Mouse (Mus musculus): Measurements from ENCODE around the gene Auts2. TPM values are rescaled to one million over a fixed set of nuclear protein-coding genes. Genes with fewer than 3 reads are reported as not detected.

Gene Auts2
- total RNA-seq, 2 experiments from 2014 or later, result 103 to 156 TPM

GRCm38 (mm10) chr5:131712441-131712840, 830.7 kb downstream of the Auts2 start:
- no peak for DNase-seq (ENCODE audit: extremely low spot score in 1 of 2, low spot score in 1 of 2)

GRCm38 (mm10) chr5:131711474-131712129, 831.5 kb downstream of the Auts2 start:
- no peak for DNase-seq (ENCODE audit: extremely low spot score in 1 of 2, low spot score in 1 of 2)

GRCm38 (mm10) chr5:131710735-131711473, 832.2 kb downstream of the Auts2 start:
- no peak for DNase-seq (ENCODE audit: extremely low spot score in 1 of 2, low spot score in 1 of 2)

- DNase-seq (ENCODE audit: extremely low spot score in 1 of 2, low spot score in 1 of 2), result no peak
Observed at GRCm38 (mm10) chr5:131707471-131707870, 835.7 kb downstream of the Auts2 start.

DNA sequence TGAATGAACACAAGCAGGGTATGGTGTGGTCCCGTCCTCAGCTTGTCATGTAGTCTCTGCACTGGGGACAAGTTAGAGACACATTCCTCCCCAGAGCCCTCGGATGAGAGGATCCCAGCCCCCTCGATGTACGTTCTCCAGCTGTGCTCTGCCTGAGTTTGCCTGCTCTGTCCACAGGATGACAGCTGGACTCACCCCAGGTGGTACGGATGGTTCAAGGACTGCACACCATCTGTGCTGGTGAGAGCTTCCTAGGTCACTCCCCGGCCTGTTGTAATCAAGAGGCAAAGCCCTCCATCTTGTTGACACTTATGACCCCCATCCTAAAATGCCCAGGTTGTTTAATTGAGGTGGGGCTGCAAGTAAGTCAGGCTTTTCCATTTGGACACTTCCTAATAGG, 839.4 kb downstream of the Auts2 start:
- DNase-seq (ENCODE audit: extremely low spot score in 1 of 2, low spot score in 1 of 2), result no peak

DNA sequence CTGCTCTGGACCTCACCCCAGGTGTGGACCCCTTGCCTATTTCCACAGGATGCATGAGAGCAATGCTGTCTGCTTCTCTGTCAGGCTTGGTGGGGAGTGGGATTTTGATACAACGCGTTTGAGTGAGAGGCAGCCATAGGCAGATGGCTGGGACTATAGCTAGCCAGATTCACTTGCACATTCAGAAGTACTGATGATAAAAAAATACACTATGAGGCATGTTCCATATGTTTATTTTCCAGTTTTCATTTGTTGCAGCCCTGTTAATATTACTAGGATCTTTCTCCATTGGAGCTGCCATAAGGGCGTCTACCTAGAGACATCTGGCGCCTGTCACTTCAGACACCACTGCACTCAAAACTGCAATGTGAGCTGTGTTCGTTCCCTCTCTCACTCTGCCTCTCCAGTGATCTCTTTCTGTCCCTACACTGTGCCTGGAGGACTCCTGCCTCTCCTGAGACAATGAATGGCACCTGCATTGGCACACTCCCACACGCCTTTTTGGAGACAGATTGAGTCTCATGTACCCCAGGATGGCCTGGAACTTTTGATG, 840.2 kb downstream of the Auts2 start:
- DNase-seq (ENCODE audit: extremely low spot score in 1 of 2, low spot score in 1 of 2), result no peak

GRCm38 (mm10) chr5:131698900-131699299, 844.2 kb downstream of the Auts2 start:
- DNase-seq (ENCODE audit: extremely low spot score in 1 of 2, low spot score in 1 of 2), result no peak

DNA sequence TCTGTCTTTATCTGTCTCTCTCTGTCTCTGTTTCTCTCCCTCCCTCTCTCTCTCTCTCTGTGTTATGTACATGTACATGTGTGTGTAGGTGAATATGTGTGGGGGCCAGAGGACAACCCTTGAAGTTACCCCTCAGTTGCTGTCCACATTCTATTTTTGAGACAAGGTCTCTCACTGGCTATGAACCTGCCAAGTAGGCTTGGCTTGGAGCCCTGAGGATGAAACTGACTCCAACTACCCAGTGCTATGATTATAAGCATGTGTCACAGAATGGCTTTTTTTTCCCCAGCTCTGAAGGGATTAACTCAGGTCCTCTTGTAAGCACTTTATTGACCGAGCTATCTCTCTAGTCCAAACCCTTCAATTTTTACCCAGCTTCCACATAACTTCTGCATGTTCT, 852.4 kb downstream of the Auts2 start:
- no peak for DNase-seq (ENCODE audit: extremely low spot score in 1 of 2, low spot score in 1 of 2)

DNA sequence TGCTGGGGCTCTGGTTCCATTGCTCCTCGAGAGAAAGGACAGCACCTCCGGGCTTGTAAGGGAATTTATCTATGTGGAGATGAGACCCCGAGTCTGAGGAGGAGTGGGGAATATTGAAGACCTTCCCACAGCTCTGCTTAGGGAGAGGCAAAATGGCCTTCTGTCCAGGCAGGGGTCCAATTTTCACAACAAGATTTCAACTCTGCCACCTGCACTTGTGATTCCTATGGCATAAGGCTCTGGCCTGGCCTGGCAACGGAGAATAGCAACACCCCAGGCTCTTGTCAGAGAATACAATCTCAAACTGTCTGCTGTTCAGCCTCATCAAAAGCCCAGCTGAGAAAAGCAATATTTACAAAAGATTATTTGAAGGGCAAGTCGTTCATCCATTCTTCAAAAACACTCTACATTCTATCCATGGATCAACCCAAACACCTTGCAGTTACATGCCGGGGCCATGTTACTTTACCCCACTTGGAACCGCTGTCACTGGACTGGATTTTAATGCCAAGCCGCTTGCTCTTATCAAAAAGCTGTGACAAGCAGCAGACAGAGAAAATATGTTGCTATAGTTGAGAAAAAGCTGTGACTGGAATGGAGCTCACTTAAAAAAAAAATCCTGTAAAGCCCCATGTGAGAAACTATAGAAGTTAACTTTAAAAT, 856.1 kb downstream of the Auts2 start:
- no peak for DNase-seq (ENCODE audit: extremely low spot score in 1 of 2, low spot score in 1 of 2)

DNA sequence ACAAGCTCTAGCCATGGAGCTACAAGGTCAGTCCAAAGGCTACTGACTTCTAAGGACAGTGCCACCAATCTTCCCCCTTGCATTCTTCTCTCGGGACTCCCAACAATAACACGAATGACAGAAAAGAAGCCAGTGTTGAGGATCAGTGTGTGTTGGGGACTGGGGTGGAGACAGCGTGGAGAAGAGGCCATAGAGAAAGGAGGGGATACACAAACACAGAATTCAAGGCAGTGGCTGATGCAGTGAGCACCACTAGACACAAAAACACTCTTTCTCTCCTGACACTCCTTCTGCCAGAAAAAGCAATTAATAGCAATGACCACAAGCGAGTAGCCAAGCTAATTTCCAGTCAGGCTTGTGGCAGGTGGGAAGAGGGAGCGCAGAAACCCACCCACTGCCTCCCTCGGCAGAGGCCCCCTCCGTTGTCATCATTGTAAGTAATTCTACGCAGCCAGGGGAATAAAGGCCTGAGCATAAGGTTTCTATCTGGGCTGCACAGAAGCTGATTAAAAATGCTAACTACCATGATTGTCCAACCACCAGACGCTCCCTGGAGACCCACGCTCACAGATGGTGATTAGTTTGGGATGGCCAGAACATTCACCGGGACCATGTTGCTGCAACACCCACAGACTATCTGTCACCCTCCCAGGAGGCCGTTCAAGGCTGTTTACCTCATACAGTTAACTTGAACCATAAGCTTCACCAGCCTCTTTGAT, 862.9 kb downstream of the Auts2 start:
- peak; percentile 42 to 45 for DNase-seq (ENCODE audit: extremely low spot score in 1 of 2, low spot score in 1 of 2)

GRCm38 (mm10) chr5:131679523-131679922, 863.6 kb downstream of the Auts2 start:
- no peak for DNase-seq (ENCODE audit: extremely low spot score in 1 of 2, low spot score in 1 of 2)

- DNase-seq (ENCODE audit: extremely low spot score in 1 of 2, low spot score in 1 of 2), result peak in 1 of 2 experiments; percentile 33
Observed at GRCm38 (mm10) chr5:131677518-131677917, 865.6 kb downstream of the Auts2 start.

DNA sequence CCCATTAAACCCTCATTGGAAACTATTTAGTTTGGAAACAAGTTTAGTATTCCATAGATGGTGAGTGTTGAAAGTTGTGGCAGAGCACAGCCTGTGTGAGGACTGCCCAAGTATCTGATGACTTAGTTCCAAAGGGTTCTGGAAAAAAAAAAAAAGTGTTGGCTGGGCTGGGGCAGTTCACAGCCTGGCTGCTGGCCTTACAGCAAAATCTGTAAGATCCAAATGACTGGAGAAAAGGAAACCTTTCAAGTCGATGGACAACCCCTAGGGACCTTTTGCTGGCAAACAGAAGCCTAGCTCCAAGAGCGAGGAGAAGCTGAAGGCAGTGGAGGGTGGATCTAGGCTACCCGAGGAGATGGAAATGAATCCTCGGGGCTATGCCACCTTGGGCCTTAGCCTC, 869.4 kb downstream of the Auts2 start:
- no peak for DNase-seq (ENCODE audit: extremely low spot score in 1 of 2, low spot score in 1 of 2)

- DNase-seq (ENCODE audit: extremely low spot score in 1 of 2, low spot score in 1 of 2), result no peak
Observed at GRCm38 (mm10) chr5:131665068-131665467, 878.1 kb downstream of the Auts2 start.

GRCm38 (mm10) chr5:131664657-131665056, 878.5 kb downstream of the Auts2 start:
- DNase-seq (ENCODE audit: extremely low spot score in 1 of 2, low spot score in 1 of 2), result no peak

- no peak for DNase-seq (ENCODE audit: extremely low spot score in 1 of 2, low spot score in 1 of 2)
Observed at GRCm38 (mm10) chr5:131662657-131663056, 880.5 kb downstream of the Auts2 start.

DNA sequence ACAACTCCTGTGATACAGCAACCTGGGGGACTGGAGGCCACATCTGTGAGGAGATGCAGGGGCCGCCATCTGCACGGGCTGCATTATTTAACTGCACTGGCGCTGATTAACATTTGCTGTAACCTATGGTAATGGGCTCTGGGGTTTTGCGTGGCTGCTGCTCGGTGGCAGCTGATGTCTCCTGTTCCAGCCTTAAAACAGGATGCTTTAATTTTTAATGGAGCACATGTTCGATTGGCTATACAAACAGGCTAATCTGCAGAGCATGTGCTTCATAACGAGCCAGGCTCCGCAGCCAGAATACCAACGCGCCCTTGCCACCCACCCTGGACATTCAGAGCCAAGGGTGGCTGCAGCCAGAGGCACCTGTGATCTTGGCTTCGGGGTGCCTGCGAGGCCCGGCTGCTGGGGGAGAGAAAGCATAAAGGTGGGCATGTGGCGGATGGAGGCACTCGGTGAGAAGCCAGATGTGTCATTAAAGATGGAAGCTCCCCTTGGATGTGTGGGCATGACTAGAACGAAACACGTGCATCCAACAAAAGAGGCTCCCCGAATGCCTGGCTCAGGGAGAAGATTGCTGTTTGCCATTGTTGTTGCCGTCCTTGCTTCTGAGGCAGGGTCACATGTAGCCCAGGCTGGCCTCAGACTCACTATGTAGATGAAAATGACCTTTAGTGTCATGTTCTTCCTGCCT, 884.2 kb downstream of the Auts2 start:
- no peak for DNase-seq (ENCODE audit: extremely low spot score in 1 of 2, low spot score in 1 of 2)

GRCm38 (mm10) chr5:131654206-131654605, 888.9 kb downstream of the Auts2 start:
- no peak for DNase-seq (ENCODE audit: extremely low spot score in 1 of 2, low spot score in 1 of 2)

DNA sequence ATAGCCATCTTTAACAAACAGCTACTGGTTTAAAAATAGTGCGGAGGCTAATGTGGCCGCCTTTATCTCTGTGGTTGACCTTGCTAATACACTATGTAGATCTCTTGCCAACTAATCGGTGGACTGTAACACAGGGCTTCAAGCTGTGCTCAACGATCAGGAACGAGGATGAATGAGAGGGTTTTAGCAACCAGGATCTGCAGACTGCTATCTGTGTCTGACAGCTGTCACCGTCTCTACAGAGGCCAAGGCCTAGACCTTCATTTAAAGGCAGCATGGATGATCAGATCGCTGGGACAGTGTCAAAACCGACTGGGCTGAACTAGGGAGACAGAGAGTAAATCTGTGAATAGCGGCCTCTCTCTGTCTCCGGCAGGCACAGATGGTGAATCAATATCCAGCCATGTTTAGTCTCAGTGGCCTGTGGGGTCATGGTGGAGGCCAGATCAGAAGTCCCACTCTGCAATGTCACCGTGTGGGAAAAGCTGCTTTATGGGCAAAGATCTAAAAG, 892.7 kb downstream of the Auts2 start:
- no peak for DNase-seq (ENCODE audit: extremely low spot score in 1 of 2, low spot score in 1 of 2)

GRCm38 (mm10) chr5:131647683-131648119, 895.4 kb downstream of the Auts2 start:
- DNase-seq (ENCODE audit: extremely low spot score in 1 of 2, low spot score in 1 of 2), result no peak
